Mouse (Mus musculus): ENCODE results near the gene Slc38a4. TPM values are rescaled to one million over a fixed set of nuclear protein-coding genes. Genes with fewer than 3 reads are reported as not detected.

Slc38a4 gene
- polyA plus RNA-seq, 1 experiment from 2014 or later, result 116 TPM

DNA sequence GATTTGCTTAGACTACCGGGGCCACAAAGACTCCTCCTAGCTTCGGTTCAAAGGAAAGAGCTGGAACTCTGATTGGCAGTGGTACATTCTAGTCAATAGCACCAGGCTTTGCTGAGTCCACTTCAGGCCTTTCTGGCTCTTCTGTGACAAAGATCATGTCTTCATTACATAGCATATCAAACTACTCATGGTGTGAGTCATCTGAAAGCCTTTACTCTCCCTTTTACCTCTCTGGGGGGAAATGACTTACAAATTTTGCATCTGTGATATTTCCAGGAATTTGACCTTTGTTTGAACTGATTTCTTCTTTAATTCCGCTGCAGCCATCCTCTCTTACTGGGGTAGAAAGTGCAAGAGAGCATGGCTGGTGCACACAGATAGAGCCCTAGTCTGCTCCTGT is 46.5 kb downstream of the Slc38a4 start:
- ATAC-seq (ENCODE audit: insufficient number of reproducible peaks, low FRiP score, low TSS enrichment, low read depth), result no peak
- Histone ChIP-seq H3K4me2 (no peak overlapping the region), H3K4me1 (peaks cover 5% of the 10 kb centered on the region), H3K9ac (no peak overlapping the region), H3K4me3 (no peak overlapping the region), H3K27ac (no peak overlapping the region), H3K36me3 (peaks cover 26% of the 10 kb centered on the region), H3K9me3 (no peaks in the 10 kb centered on the region), H3K27me3 (no peaks in the 10 kb centered on the region)
- 79% methylated on average over 3 of the region's 3 CpGs for WGBS

DNA sequence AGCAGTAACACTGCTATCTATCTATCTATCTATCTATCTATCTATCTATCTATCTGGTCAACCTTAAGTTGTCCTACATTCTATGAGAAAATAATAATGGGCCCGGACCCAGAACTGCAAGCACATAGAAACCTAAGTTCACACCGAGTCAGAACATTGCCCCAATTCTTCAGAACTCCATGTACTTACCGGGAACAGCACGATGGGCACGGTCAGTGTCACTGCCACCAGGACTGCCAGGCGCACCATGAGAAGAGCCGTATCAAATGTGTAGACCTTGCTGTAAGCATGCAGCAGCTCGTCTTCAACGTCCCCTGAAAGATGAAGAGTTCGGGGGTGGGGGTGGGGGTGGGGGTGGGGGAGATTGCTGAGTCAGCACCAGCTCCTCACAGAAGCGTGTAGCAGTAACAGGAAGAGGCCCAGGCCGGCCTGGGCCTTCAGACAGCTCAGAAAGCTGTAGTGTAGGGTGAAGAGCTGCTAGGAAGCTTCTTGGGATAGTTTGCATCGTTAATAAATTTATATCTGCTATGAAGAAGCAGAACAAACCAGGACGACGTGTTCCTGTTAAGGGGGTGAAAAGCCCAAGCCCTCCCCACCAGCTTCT is 50.0 kb downstream of the Slc38a4 start:
- H3K27ac ChIP-seq, result no peak overlapping the region
- peaks cover 40% of the 10 kb centered on the region for H3K4me1 ChIP-seq
- no peaks in the 10 kb centered on the region for H3K9me3 ChIP-seq
- no peaks in the 10 kb centered on the region for H3K27me3 ChIP-seq
- H3K9ac ChIP-seq, result no peak overlapping the region
- H3K36me3 ChIP-seq, result peaks cover 15% of the 10 kb centered on the region
- no peak overlapping the region for H3K4me2 ChIP-seq
- H3K4me3 ChIP-seq, result no peak overlapping the region
- 88% methylated on average over 15 of the region's 15 CpGs for WGBS
- ATAC-seq (ENCODE audit: insufficient number of reproducible peaks, low FRiP score, low TSS enrichment, low read depth), result no peak

DNA sequence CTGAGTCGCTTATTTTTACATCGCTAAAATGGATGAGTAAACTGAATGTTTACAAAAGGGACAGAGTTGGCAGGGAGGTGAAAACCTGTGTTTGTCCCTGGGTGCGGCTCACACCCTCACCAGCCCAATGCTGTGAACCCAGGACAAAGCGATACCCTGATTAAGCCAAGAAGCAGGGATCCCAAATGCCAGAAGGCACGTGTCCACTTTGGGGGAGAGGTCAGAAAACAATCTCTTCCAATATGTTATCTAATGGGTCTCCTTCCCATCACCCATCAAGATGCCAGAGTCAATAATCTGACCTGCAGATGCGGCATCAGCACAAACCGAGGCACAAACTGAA is 51.3 kb downstream of the Slc38a4 start:
- Histone ChIP-seq H3K9ac (no peak overlapping the region), H3K4me1 (peaks cover 48% of the 10 kb centered on the region), H3K4me2 (no peak overlapping the region), H3K9me3 (no peaks in the 10 kb centered on the region), H3K4me3 (no peak overlapping the region), H3K27ac (peak overlapping the region; percentile 73), H3K36me3 (peaks cover 9% of the 10 kb centered on the region), H3K27me3 (no peaks in the 10 kb centered on the region)
- ATAC-seq (ENCODE audit: insufficient number of reproducible peaks, low FRiP score, low TSS enrichment, low read depth), result no peak
- WGBS, result 67% methylated on average over 7 of the region's 7 CpGs

DNA sequence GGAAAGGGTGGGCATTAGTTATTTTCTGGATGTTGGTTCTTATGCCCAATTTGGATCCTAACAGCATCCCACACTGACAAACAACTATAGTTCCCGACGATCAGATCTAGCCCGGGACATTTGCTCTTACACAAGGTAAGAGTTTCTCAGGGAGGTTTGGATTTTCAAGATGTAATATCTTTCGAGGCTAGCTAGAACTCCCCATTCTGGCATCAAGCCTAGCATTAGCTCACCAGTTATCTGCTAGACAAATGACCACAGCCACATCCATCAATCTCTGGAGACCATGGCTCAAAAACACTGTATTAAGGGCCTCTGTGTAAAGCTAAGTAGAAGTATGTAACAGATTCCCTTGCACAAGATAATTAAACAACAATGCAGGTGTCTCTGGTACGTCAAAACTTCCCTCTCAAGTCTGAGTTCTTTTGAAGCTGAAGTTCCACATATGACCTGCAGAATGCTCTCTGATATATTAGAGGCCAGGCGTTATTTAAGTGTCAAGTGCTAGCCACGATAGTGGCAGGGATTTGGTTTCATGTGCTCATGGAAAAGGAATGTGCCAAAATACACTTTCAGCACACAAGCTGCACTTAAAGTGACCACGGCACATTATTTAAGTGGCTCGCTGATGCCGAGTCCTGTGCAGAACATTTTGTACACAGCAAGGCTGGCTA is 51.8 kb downstream of the Slc38a4 start:
- H3K4me2 ChIP-seq, result no peak overlapping the region
- H3K9me3 ChIP-seq, result no peaks in the 10 kb centered on the region
- H3K4me3 ChIP-seq, result no peak overlapping the region
- 0 out of 2 replicates have a peak, but pooled peaks have one; percentile 32 for ATAC-seq (ENCODE audit: insufficient number of reproducible peaks, low FRiP score, low TSS enrichment, low read depth)
- peaks cover 48% of the 10 kb centered on the region for H3K4me1 ChIP-seq
- H3K27ac ChIP-seq, result peak overlapping the region; percentile 73
- 35% methylated on average over 10 of the region's 10 CpGs for whole genome bisulfite sequencing
- no peak overlapping the region for H3K9ac ChIP-seq
- H3K27me3 ChIP-seq, result no peaks in the 10 kb centered on the region
- peaks cover 10% of the 10 kb centered on the region for H3K36me3 ChIP-seq

DNA sequence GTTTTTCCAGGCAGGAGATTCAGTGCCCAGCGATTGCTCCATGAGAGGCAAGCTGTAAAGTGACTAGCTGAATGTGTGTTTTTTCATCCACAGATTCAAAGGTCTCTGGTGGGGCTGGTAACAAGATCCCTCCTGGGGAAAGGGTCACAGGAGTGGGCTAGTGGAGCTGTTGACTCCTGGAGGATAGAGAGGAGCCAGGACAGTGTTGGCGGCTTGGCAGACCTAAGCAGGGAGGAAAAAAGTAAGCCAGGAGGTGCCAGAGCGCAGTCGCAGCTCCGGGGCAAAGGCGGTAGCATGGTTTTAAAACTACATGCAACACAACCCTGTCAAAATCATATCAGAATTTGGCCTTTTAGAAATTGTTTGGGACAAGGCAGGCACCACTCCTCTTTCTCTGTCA is 52.6 kb downstream of the Slc38a4 start:
- H3K9ac ChIP-seq, result no peak overlapping the region
- H3K4me1 ChIP-seq, result peaks cover 48% of the 10 kb centered on the region
- peaks cover 7% of the 10 kb centered on the region for H3K36me3 ChIP-seq

DNA sequence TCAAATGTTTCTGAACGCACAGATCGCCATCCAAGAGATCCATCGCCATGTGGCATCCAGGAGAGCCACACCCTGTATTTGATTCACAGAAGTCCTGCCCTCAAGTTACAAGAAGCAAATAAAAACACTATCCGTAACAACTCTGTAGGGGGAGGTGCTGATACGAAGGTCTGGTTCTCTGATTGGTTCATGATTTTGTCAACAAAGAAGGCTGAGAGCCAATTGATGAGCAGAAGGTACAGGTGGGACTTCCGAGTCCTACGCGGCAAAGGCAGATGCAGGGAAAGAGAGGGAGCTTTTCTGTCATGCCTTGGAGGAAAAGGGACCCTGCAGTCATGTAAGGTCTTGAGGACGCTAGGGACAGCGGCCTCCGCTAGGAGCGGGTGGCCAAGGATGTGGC is 53.0 kb downstream of the Slc38a4 start:
- no peaks in the 10 kb centered on the region for H3K27me3 ChIP-seq
- H3K9me3 ChIP-seq, result no peaks in the 10 kb centered on the region
- H3K9ac ChIP-seq, result no peak overlapping the region
- peaks cover 5% of the 10 kb centered on the region; the same call in 1 of the 2 replicates for H3K36me3 ChIP-seq
- peak overlapping the region; percentile 67 for H3K27ac ChIP-seq
- no peak overlapping the region for H3K4me2 ChIP-seq
- peaks cover 48% of the 10 kb centered on the region for H3K4me1 ChIP-seq
- H3K4me3 ChIP-seq, result no peak overlapping the region; the same call in 1 of the 2 replicates
- no peak for ATAC-seq (ENCODE audit: insufficient number of reproducible peaks, low FRiP score, low TSS enrichment, low read depth)
- 68% methylated on average over 12 of the region's 12 CpGs for WGBS

More for the DNA sequence above, 52.6 kb downstream of the Slc38a4 start:
- ATAC-seq (ENCODE audit: insufficient number of reproducible peaks, low FRiP score, low TSS enrichment, low read depth), result no peak
- peak overlapping the region; percentile 67 for H3K27ac ChIP-seq
- WGBS, result 70% methylated on average over 6 of the region's 6 CpGs
- H3K9me3 ChIP-seq, result no peaks in the 10 kb centered on the region
- no peaks in the 10 kb centered on the region for H3K27me3 ChIP-seq
- no peak overlapping the region; the same call in 1 of the 2 replicates for H3K4me3 ChIP-seq
- H3K4me2 ChIP-seq, result no peak overlapping the region

DNA sequence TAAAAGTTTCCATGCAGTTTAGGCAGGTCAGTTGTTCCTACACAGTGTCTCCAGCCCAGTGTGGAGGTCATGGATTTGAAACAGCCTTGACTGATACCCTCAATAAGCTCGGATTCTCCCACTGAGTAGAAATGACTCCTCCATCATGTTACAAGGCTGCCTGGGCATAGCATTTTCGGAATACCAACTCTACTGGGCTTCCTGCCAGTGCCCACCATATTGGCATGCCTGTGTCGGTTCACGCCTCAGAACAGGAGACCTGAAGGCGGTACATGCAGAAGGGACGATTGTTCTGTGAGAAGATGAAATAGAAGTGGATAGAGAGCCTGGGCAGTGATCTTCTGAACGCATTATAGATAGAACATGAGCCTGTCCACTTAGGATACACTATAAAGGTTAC is 53.9 kb downstream of the Slc38a4 start:
- H3K27ac ChIP-seq, result peak overlapping the region; percentile 88
- no peak overlapping the region for H3K4me2 ChIP-seq
- 59% methylated on average over 7 of the region's 7 CpGs for WGBS
- H3K4me3 ChIP-seq, result no peak overlapping the region
- no peak overlapping the region for H3K9ac ChIP-seq
- no peaks in the 10 kb centered on the region for H3K27me3 ChIP-seq
- ATAC-seq (ENCODE audit: insufficient number of reproducible peaks, low FRiP score, low TSS enrichment, low read depth), result no peak
- H3K9me3 ChIP-seq, result no peaks in the 10 kb centered on the region
- H3K36me3 ChIP-seq, result peaks cover 9% of the 10 kb centered on the region
- peaks cover 48% of the 10 kb centered on the region for H3K4me1 ChIP-seq

DNA sequence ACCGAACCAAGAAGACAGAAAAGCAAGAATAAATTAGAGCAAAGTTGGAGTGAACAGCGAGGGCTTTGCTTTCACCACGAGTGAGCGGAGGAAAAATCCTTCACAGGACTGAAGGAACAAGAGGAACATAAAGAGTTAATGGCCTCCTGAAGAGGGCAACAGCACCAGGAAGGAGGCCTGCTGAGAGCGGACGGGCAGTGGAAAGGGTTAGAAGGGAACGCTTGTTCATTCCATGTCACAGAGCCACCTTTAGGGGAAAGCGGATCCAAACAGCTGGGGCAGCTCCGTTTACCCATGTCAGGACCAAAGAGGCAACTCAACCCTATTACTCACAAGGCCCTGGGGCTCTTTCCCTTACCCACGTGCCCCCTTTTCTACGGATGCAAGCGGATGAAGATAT is 54.3 kb downstream of the Slc38a4 start:
- Histone ChIP-seq H3K27me3 (no peaks in the 10 kb centered on the region), H3K4me3 (no peak overlapping the region), H3K4me2 (no peak overlapping the region), H3K36me3 (peaks cover 14% of the 10 kb centered on the region), H3K9ac (no peak overlapping the region), H3K27ac (peak overlapping the region; percentile 88), H3K9me3 (no peaks in the 10 kb centered on the region), H3K4me1 (peaks cover 48% of the 10 kb centered on the region)
- WGBS, result 30% methylated on average over 12 of the region's 12 CpGs
- no peak for ATAC-seq (ENCODE audit: insufficient number of reproducible peaks, low FRiP score, low TSS enrichment, low read depth)

DNA sequence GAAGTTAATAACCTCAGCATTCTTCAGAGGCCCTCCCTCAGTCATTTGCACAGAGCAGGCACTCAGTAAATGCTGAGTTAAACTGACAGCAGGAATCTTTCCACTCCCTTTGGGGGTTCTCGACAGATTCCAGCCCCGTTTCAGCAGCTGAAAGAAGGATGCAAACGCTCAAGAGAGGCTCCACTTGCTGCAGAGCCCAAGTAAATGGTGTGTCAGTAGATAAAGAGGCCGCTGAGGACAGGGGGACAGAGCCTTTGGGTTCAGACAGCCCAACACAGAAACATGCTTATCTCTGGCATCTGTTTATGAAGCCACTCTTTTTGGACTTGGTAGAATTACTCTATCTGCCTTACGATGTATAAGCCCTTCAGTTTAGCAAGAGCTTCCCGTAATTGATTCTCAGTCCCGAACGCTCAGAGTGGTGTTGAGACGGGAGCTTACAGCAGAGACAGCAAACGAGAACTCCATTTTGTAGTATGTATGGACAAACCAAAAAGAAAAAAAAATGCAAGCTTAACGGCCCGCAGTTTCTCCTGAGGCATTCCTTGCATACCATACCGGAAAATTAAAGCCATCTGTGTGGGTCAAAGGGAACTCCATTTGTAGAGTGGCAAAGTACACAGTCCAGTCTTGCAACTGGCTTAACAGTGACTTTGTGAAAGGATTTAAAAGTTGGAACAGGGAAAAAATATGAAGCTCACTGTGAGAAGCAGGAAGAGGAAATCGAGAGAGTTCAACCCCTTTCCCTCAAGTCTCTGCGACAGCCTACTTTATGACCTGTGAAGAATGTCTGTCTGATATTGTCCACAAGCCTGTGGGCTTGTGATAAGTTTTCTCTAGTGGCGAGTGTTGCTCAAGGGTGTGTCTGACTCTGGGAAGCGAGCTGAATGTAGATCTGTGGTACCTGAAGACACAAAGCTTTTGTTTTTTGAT is 55.2 kb downstream of the Slc38a4 start:
- Histone ChIP-seq H3K4me2 (peak overlapping the region; percentile 7; the same call in 1 of the 2 replicates), H3K4me1 (peaks cover 48% of the 10 kb centered on the region), H3K9me3 (no peaks in the 10 kb centered on the region), H3K36me3 (peaks cover 16% of the 10 kb centered on the region), H3K27ac (peak overlapping the region; percentile 88), H3K27me3 (no peaks in the 10 kb centered on the region), H3K4me3 (no peak overlapping the region), H3K9ac (no peak overlapping the region)
- 8% methylated on average over 17 of the region's 17 CpGs for WGBS
- peak; percentile 42; the same call in 1 of the 2 replicates for ATAC-seq (ENCODE audit: insufficient number of reproducible peaks, low FRiP score, low TSS enrichment, low read depth)

DNA sequence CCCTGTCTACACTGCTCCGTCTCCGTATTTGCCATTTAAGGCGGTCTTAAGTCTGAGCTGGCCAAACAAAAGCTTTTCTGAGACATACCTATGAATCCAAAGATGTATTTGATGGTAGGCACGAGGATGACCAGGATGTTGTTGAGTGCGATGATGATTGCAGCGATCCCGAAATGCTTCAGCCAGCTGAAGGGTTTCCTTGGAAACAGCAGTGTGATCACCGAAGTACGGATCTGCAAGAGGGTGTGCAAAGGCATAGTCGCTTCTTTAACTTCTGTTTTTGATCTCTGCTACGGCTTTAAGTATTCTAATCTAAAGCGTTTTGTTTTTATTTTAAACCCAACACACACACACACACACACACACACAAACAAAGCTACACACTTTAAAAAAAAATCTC is 56.4 kb downstream of the Slc38a4 start:
- 76% methylated on average over 12 of the region's 12 CpGs for WGBS
- H3K4me1 ChIP-seq, result peaks cover 44% of the 10 kb centered on the region
- H3K9ac ChIP-seq, result no peak overlapping the region
- no peak overlapping the region for H3K4me2 ChIP-seq
- no peaks in the 10 kb centered on the region for H3K27me3 ChIP-seq
- ATAC-seq (ENCODE audit: insufficient number of reproducible peaks, low FRiP score, low TSS enrichment, low read depth), result no peak
- H3K27ac ChIP-seq, result peak overlapping the region; percentile 88
- H3K9me3 ChIP-seq, result no peaks in the 10 kb centered on the region
- no peak overlapping the region for H3K4me3 ChIP-seq
- H3K36me3 ChIP-seq, result peaks cover 16% of the 10 kb centered on the region

DNA sequence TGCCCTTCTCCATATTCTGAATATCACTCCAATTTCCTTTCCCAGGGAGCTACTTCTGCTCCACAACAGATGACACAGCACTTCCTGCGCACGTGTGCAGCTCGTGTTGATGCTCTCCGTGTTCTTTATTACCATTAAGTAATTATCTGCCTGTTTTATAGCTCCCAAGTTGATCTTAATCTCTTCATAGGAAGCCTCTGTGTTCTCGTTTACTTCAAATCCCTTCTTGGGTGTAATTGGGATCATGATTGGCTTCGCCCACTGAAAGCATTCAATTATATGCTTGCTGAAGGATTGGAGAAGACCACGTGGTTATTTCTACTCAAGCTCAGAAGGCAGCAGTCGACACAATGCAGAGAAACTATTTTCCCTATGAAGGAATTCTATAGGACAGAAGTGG is 70.1 kb downstream of the Slc38a4 start:
- Histone ChIP-seq H3K9me3 (no peaks in the 10 kb centered on the region), H3K4me1 (no peaks in the 10 kb centered on the region), H3K27ac (no peak overlapping the region), H3K27me3 (no peaks in the 10 kb centered on the region), H3K9ac (no peak overlapping the region), H3K4me2 (no peak overlapping the region), H3K36me3 (no peaks in the 10 kb centered on the region), H3K4me3 (no peak overlapping the region)
- WGBS, result 43% methylated on average over 8 of the region's 8 CpGs
- ATAC-seq (ENCODE audit: insufficient number of reproducible peaks, low FRiP score, low TSS enrichment, low read depth), result no peak
